Mouse (Mus musculus) naive thymus-derived CD4-positive, alpha-beta T cell, adult 2 months (primary cell): ENCODE results near the gene Adk.

Experiments
- DNase-seq: peaks from one replicate; pipeline ENCODE4 v3.0.0-alpha.2; 2011; ENCODE audit warnings: low read depth

Adk gene

GRCm38 (mm10) chr14:21275786-21276185 lies 223.4 kb downstream of the Adk start:
- no peak for DNase-seq

GRCm38 (mm10) chr14:21278290-21278689 lies 225.9 kb downstream of the Adk start:
- DNase-seq = no peak

GRCm38 (mm10) chr14:21278907-21279535 lies 226.6 kb downstream of the Adk start:
- DNase-seq = no peak

GRCm38 (mm10) chr14:21280451-21280850 lies 228.1 kb downstream of the Adk start:
- DNase-seq = no peak

GRCm38 (mm10) chr14:21281506-21281905 lies 229.1 kb downstream of the Adk start:
- no peak for DNase-seq

GRCm38 (mm10) chr14:21284116-21284515 lies 231.7 kb downstream of the Adk start:
- DNase-seq = no peak

GRCm38 (mm10) chr14:21284847-21285246 lies 232.5 kb downstream of the Adk start:
- DNase-seq = no peak

GRCm38 (mm10) chr14:21286274-21286673 lies 233.9 kb downstream of the Adk start:
- no peak for DNase-seq

GRCm38 (mm10) chr14:21287726-21288442 lies 235.5 kb downstream of the Adk start:
- no peak for DNase-seq

GRCm38 (mm10) chr14:21299743-21300142 lies 247.4 kb downstream of the Adk start:
- DNase-seq = no peak

GRCm38 (mm10) chr14:21304815-21305214 lies 252.4 kb downstream of the Adk start:
- no peak for DNase-seq

- DNase-seq = no peak
Observed at GRCm38 (mm10) chr14:21308349-21308936, 256.1 kb downstream of the Adk start.

GRCm38 (mm10) chr14:21310530-21310929 lies 258.2 kb downstream of the Adk start:
- DNase-seq = no peak

- no peak for DNase-seq
Observed at GRCm38 (mm10) chr14:21313561-21314342, 261.4 kb downstream of the Adk start.

GRCm38 (mm10) chr14:21314466-21314865 lies 262.1 kb downstream of the Adk start:
- DNase-seq = no peak

GRCm38 (mm10) chr14:21334826-21335225 lies 282.5 kb downstream of the Adk start:
- peak; percentile 13 for DNase-seq

- DNase-seq = no peak
Observed at GRCm38 (mm10) chr14:21335691-21336314, 283.4 kb downstream of the Adk start.

GRCm38 (mm10) chr14:21337948-21338347 lies 285.6 kb downstream of the Adk start:
- DNase-seq = no peak

- DNase-seq = no peak
Observed at GRCm38 (mm10) chr14:21341195-21341594, 288.8 kb downstream of the Adk start.

- no peak for DNase-seq
Observed at GRCm38 (mm10) chr14:21342984-21343383, 290.6 kb downstream of the Adk start.

GRCm38 (mm10) chr14:21344896-21345295 lies 292.5 kb downstream of the Adk start:
- DNase-seq = no peak

GRCm38 (mm10) chr14:21348611-21349260 lies 296.4 kb downstream of the Adk start:
- no peak for DNase-seq
